Mouse (Mus musculus): ENCODE data around the gene Dvl3. TPM values are rescaled to one million over a fixed set of nuclear protein-coding genes. Genes with fewer than 3 reads are reported as not detected.

The Dvl3 gene
- polyA plus RNA-seq, 1 experiment from 2014 or later, result 52.8 TPM

GRCm38 (mm10) chr16:20497980-20498676, 18.7 kb upstream of the Dvl3 start:
- TF ChIP-seq CTCF (IDR thresholded peaks at IDR 0.05), result no peak
- DNase-seq (ENCODE audit: low read depth, low spot score), result no peak
- ATAC-seq, result no peak
- ChIA-PET CTCF (interaction anchor here (0.8 to 1.2 kb wide), 2 partner anchors 67 to 113 kb away, joined by 3 to 4 read pairs; partner anchors contain the start of genes Alg3, Eef1akmt4 and Gm49333), POLR2A (interaction anchor here (0.7 kb wide), 1 partner anchor 123 kb away, joined by 3 read pairs; the partner anchor contains the start of gene Camk2n2)
- H3K27me3 ChIP-seq, result no peaks in the 10 kb centered on the region
- in situ Hi-C loops (cut with MboI; ENCODE audit: low pct_unique_long_range_greater_than_20kb), result no loop called here

DNA sequence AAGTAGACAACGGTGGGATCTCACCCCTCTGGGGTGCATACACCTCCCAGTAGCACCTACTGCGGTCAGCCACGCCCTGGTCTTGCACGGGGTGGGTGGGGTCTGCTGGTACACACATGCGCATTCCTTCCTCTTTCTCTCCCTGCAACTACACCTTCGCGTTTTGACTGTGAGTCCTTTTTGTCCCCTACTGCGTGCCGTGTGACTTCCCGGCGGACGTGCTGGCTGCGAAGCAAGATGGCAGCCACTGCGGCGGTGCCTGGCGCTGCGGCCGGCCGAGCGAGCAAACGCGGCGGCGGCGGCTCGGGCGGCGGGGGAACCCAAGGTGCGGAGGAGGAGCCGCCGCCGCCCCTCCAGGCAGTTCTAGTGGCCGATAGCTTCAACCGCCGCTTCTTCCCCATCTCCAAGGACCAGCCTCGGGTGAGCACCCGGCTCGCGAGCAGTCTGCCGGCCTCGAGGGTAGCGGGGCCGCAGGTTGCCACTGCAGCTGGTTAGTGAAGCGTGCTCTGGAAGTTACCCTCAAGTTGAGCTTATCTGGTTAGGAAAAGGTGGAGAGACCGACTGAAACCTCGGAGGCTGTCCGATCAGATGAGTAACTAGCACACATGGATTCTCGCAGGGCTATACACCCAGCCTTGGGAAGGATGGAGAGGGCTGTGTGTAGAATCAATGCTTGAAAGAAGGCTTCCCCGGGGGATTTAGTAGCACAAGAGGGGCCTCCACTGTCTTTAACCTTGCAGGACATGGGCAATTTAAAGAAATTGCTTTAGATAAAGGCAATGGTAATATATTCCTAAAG, 17.9 kb upstream of the Dvl3 start, which contains the start of gene Eif2b5:
Gene Eif2b5, plus strand, starts transcription at position 141 of the 799 bp plus-strand sequence.
- no peak for TF ChIP-seq CTCF (IDR thresholded peaks at IDR 0.05)
- DNase-seq (ENCODE audit: low read depth, low spot score), result peak; percentile 58
- peak; percentile 72 for ATAC-seq
- ChIA-PET POLR2A (interaction anchor here (0.6 to 0.7 kb wide), 3 partner anchors 36 to 122 kb away, joined by 3 to 4 read pairs (median 3); partner anchors contain the start of genes Ap2m1 and Camk2n2), CTCF (interaction anchor here (0.8 kb wide), 1 partner anchor 112 kb away, joined by 4 read pairs; the partner anchor contains the start of genes Alg3, Eef1akmt4 and Gm49333)
- in situ Hi-C loops (cut with MboI; ENCODE audit: low pct_unique_long_range_greater_than_20kb), result no loop called here
- H3K27me3 ChIP-seq, result no peaks in the 10 kb centered on the region

GRCm38 (mm10) chr16:20506000-20506399, 10.8 kb upstream of the Dvl3 start:
- DNase-seq (ENCODE audit: low read depth, low spot score) (no peak), ATAC-seq (no peak)
- H3K27me3 ChIP-seq, result no peaks in the 10 kb centered on the region
- in situ Hi-C loops (cut with MboI; ENCODE audit: low pct_unique_long_range_greater_than_20kb), result loop anchor here (5.0 kb wide), 1 partner anchor 141 kb away; no protein-coding TSS in a partner anchor
- ChIA-PET CTCF (no interaction called here), POLR2A (no interaction called here)
- TF ChIP-seq CTCF (IDR thresholded peaks at IDR 0.05), result no peak

DNA sequence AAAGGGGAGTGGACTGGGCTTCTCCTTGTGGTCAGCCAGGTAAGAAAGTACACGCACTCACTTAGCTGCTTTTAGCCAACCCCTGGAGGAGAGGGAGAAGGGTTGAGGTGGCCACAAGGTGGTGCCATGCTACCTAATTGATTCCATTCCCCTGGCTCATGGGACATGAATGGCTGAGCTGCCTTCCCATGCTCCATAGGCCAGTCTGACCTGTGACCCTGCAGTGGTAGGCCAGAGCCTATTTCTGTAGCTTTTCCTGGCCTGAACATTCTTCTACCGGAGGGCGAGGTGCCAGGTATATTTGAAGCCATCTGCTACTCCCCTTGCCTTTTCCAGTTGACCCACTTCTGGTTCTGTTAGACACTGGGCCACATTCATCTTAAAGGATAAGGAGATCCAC, 7.4 kb upstream of the Dvl3 start:
- CTCF ChIA-PET, result interaction anchor here (1.0 to 1.1 kb wide), 3 partner anchors 9 to 134 kb away, joined by 3 read pairs; no protein-coding TSS in a partner anchor
- peak; percentile 63 for TF ChIP-seq CTCF (IDR thresholded peaks at IDR 0.05)
- POLR2A ChIA-PET, result interaction anchor here (1.1 to 1.3 kb wide), 2 partner anchors 26 to 28 kb away, joined by 3 to 4 read pairs; partner anchors contain the start of gene Ap2m1
- H3K27me3 ChIP-seq, result no peaks in the 10 kb centered on the region
- in situ Hi-C loops (cut with MboI; ENCODE audit: low pct_unique_long_range_greater_than_20kb), result loop anchor here (5.0 kb wide), 1 partner anchor 138 kb away; no protein-coding TSS in a partner anchor
- DNase-seq (ENCODE audit: low read depth, low spot score) (no peak), ATAC-seq (no peak)

DNA sequence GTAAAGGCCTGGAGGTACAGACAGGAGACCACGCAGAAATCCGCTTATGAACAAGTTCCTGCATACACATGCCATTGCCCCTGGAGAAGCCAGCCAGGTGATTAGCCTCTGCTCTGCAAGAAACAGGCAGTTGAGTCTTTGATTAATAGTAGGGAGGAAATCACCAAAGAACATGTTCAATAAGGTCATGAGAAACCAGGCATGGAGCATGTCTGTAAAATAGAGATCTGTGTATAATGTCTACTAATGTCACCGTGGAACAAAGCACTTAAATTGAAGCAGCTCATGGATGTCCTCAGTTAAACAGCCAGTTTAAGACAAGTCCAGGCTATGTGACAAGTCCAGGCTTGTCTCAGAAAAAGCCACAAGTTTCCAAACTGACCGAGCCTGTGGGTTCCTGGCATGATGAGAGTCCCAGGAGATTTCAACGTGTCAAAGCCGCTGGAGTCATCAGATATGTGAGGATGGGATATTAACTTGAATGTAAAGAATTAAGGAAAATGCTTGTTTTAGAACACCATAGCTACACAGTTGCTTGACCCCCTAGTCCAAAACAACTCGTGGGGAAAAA, 5.4 kb upstream of the Dvl3 start:
- ChIA-PET CTCF (no interaction called here), POLR2A (no interaction called here)
- TF ChIP-seq CTCF (IDR thresholded peaks at IDR 0.05), result no peak
- ATAC-seq (no peak), DNase-seq (ENCODE audit: low read depth, low spot score) (no peak)
- in situ Hi-C loops (cut with MboI; ENCODE audit: low pct_unique_long_range_greater_than_20kb), result no loop called here
- no peaks in the 10 kb centered on the region for H3K27me3 ChIP-seq

GRCm38 (mm10) chr16:20516032-20516431, 750 bp upstream of the Dvl3 start:
- in situ Hi-C loops (cut with MboI; ENCODE audit: low pct_unique_long_range_greater_than_20kb), result no loop called here
- POLR2A ChIA-PET, result interaction anchor here (0.6 to 2.6 kb wide), 2 partner anchors 17 to 20 kb away, joined by 3 to 19 read pairs; partner anchors contain the start of gene Ap2m1
- CTCF ChIA-PET, result interaction anchor here (2.3 kb wide), 1 partner anchor 13 kb away, joined by 8 read pairs; no protein-coding TSS in a partner anchor
- no peaks in the 10 kb centered on the region for H3K27me3 ChIP-seq
- ATAC-seq, result no peak
- no peak for TF ChIP-seq CTCF (IDR thresholded peaks at IDR 0.05)
- DNase-seq (ENCODE audit: low read depth, low spot score), result no peak

- DNase-seq (ENCODE audit: low read depth, low spot score) (no peak), ATAC-seq (peak; percentile 9)
- no peaks in the 10 kb centered on the region for H3K27me3 ChIP-seq
- ChIA-PET CTCF (no interaction called here), POLR2A (interaction anchor here (0.6 to 2.6 kb wide), 3 partner anchors 14 to 31 kb away, joined by 3 to 19 read pairs (median 4); partner anchors contain the start of genes Abcf3 and Ap2m1)
- in situ Hi-C loops (cut with MboI; ENCODE audit: low pct_unique_long_range_greater_than_20kb), result no loop called here
- no peak for TF ChIP-seq CTCF (IDR thresholded peaks at IDR 0.05)
These were observed 434 bp downstream of the Dvl3 start for GRCm38 (mm10) chr16:20517216-20517615.

GRCm38 (mm10) chr16:20517701-20518374, 1.1 kb downstream of the Dvl3 start:
- ATAC-seq (peak; percentile 29), DNase-seq (ENCODE audit: low read depth, low spot score) (no peak)
- no peaks in the 10 kb centered on the region for H3K27me3 ChIP-seq
- ChIA-PET CTCF (interaction anchor here (1.1 kb wide), 1 partner anchor 9 kb away, joined by 3 read pairs; no protein-coding TSS in a partner anchor), POLR2A (interaction anchor here (0.6 to 2.6 kb wide), 3 partner anchors 18 to 91 kb away, joined by 3 to 19 read pairs (median 4); partner anchors contain the start of genes Abcf3 and Ap2m1)
- TF ChIP-seq CTCF (IDR thresholded peaks at IDR 0.05), result no peak
- in situ Hi-C loops (cut with MboI; ENCODE audit: low pct_unique_long_range_greater_than_20kb), result no loop called here

DNA sequence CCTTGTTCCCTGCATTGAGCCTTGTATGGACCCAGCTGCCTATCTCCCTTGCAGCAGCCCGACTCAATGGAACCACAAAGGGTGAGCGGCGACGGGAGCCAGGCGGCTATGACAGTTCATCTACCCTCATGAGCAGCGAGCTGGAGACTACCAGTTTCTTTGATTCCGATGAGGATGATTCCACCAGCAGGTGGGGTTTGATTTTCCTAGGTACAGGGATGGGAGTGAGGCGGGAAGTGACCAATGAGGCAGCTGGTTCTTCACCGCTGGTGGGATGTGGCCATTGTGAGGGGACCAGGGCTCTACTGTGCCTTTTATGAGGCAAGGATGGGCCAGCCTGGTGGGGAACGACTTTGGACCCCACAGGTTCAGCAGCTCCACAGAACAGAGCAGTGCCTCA, 7.1 kb downstream of the Dvl3 start:
- DNase-seq (ENCODE audit: low read depth, low spot score) (no peak), ATAC-seq (no peak)
- no peak for TF ChIP-seq CTCF (IDR thresholded peaks at IDR 0.05)
- H3K27me3 ChIP-seq, result no peaks in the 10 kb centered on the region
- ChIA-PET POLR2A (no interaction called here), CTCF (interaction anchor here (1.3 kb wide), 1 partner anchor 11 kb away, joined by 3 read pairs; no protein-coding TSS in a partner anchor)
- in situ Hi-C loops (cut with MboI; ENCODE audit: low pct_unique_long_range_greater_than_20kb), result no loop called here

Data from Patski (cell line).